Mouse (Mus musculus) adrenal gland, adult (tissue): ENCODE measurements at regions not wholly inside any gene's neighbourhood (a gene's known extent, or its start where the extent isn't known, plus 50 kb on each side); places are given as distances from the start of the nearest gene placed in this dataset.

Experiments
- DNase-seq, 2 experiments: peaks; one replicate each; pipeline ENCODE4 v3.0.0; 2022 to 2023; ENCODE audit warnings: low spot score in 1 of 2; ENCODE audit not compliant: inconsistent age in 2 of 2

DNA sequence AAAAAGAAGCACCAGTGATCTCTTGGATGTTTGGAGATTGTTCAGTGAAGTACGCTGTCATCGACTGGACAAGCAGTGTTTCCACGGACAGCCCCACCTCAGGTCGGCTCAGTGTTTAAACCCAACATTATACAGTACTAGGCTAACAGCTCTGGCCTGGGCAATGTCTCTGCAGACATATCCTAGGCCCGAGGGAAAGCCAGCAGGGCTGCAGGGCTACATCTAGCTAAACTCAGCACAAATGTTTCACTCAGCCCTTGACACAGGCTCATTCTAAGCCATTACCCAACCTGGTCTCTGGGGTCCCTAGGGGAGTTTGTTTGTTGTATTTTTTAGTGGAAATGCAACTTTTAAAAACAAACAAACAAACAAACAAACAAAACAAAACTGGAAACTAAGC, 52.1 kb upstream of the Anapc15-ps start:
- no peak for DNase-seq
